Mouse (Mus musculus) midbrain, embryonic 10.5 days (tissue): ENCODE measurements at regions not wholly inside any gene's neighbourhood (a gene's known extent, or its start where the extent isn't known, plus 50 kb on each side); places are given as distances from the start of the nearest gene placed in this dataset.

ENCODE experiments used
- DNase-seq: peaks from one replicate; pipeline ENCODE4 v3.0.0-alpha.2; 2017; ENCODE audit warnings: low spot score
- H3K27ac ChIP-seq: fragments of 300-500 bp; sonication (generic); replicated peaks from 2 replicates; pipeline ENCODE4 v1.5.1; 2016; ENCODE audit warnings: mild to moderate bottlenecking
- H3K27me3 ChIP-seq: fragments of 300-500 bp; sonication (generic); 2 replicates; pipeline ENCODE4 v1.6.1; 2016; ENCODE audit warnings: low read depth, mild to moderate bottlenecking; ENCODE audit not compliant: poor library complexity, severe bottlenecking
- H3K36me3 ChIP-seq: fragments of 300-500 bp; sonication (generic); 2 replicates; pipeline ENCODE4 v1.6.1; 2016; ENCODE audit warnings: mild to moderate bottlenecking, moderate library complexity
- H3K4me1 ChIP-seq: fragments of 300-500 bp; sonication (generic); 2 replicates; pipeline ENCODE4 v1.6.1; 2016
- H3K4me3 ChIP-seq: fragments of 300-500 bp; sonication (generic); 2 replicates; pipeline ENCODE4 v1.5.1; 2016; ENCODE audit warnings: mild to moderate bottlenecking, moderate library complexity
- H3K9me3 ChIP-seq: fragments of 300-500 bp; sonication (generic); replicated peaks from 2 replicates; pipeline ENCODE4 v1.6.1; 2016; ENCODE audit warnings: mild to moderate bottlenecking
- WGBS: fragments of 180-500 bp; shearing (Covaris S2); methylation state at CpG from one replicate; pipeline ENCODE4 v1.1.7; 2016; 5-methylcytosine and 5-hydroxymethylcytosine counted together

GRCm38 (mm10) chr15:51628518-51628917 is 2256.2 kb upstream of the Gm7489 start:
- Histone ChIP-seq H3K27ac (0 out of 2 replicates have a peak overlapping the region, but pooled peaks have one; percentile 38), H3K4me1 (peaks cover 6% of the 10 kb centered on the region), H3K4me3 (no peak overlapping the region), H3K9me3 (no peaks in the 10 kb centered on the region), H3K27me3 (no peaks in the 10 kb centered on the region), H3K36me3 (no peaks in the 10 kb centered on the region)
- 40% methylated on average over 4 of the region's 4 CpGs for WGBS
- peak; percentile 43 for DNase-seq

DNA sequence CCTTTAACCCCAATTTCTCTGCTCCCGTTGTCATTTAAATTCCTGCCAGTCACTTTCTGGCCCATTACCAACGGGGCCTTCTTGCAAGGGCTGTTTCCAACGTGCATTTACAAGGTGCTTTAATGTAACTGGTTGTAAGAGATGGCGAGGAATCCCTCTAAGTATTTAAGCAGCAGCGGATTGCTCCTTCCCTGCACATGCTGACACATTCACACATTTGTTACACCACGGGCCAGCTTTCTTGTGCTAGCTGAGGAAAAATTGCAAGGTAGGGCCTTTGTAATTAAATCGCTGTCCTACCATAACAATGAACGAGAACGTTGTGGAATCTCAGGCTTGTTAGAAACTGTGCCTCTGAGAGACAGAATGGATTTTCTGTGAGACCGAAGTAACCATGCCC is 2252.8 kb upstream of the Gm7489 start:
- Histone ChIP-seq H3K27ac (no peak overlapping the region), H3K4me3 (no peak overlapping the region), H3K9me3 (no peaks in the 10 kb centered on the region), H3K27me3 (no peaks in the 10 kb centered on the region; the same call in 1 of the 2 replicates), H3K4me1 (peaks cover 17% of the 10 kb centered on the region), H3K36me3 (no peaks in the 10 kb centered on the region)
- no peak for DNase-seq
- WGBS: 85% methylated on average over 10 of the region's 10 CpGs

DNA sequence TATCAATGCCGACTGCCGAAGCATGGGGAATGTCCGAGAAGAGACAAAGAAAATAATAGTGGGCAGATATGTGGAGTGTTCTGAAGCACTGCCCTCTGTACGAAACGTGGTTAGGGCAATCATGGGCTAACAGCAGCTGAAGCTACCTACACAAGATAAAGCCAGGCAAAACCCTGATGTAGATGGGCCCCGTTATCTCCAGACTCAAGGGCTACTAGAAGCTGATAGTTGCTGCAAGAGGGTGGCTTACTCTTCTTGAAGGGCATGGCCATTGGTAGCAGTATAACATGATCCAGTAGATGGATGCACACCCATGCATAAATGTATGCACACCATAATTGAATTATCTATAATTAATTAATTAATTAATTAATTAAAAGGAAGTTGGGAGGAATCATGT is 2251.6 kb upstream of the Gm7489 start:
- Histone ChIP-seq H3K9me3 (no peaks in the 10 kb centered on the region), H3K36me3 (no peaks in the 10 kb centered on the region), H3K4me1 (peaks cover 17% of the 10 kb centered on the region), H3K27ac (no peak overlapping the region), H3K27me3 (no peaks in the 10 kb centered on the region; the same call in 1 of the 2 replicates), H3K4me3 (no peak overlapping the region)
- WGBS: 86% methylated on average over 6 of the region's 6 CpGs
- no peak for DNase-seq

DNA sequence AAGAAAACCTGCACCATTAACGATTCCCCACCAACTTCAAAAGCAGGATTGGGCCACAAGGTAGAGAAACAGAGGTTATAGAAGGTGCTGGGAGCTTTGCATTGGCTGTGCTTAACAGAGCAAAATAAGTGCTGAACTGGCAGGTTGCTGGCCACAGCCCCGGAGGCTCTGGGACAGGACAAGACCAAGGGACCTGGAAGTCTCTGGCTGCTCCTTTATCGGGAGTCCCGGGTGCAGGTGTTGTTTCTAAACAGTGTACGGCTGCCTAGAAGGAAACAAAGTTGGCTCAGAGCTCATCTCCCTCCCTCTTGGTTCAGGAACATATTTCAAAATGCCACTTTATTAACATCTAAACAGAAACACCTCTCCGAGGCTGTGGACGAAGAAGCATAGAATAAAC is 2250.0 kb upstream of the Gm7489 start:
- H3K4me1 ChIP-seq: peaks cover 15% of the 10 kb centered on the region
- DNase-seq: peak; percentile 25
- 36% methylated on average over 7 of the region's 7 CpGs for WGBS
- H3K4me3 ChIP-seq: peak overlapping the region; percentile 36
- H3K36me3 ChIP-seq: no peaks in the 10 kb centered on the region
- H3K27me3 ChIP-seq: no peaks in the 10 kb centered on the region; the same call in 1 of the 2 replicates
- peak overlapping the region; percentile 42; the same call in 1 of the 2 replicates for H3K27ac ChIP-seq
- H3K9me3 ChIP-seq: no peaks in the 10 kb centered on the region

- H3K36me3 ChIP-seq: no peaks in the 10 kb centered on the region
- no peaks in the 10 kb centered on the region for H3K9me3 ChIP-seq
- DNase-seq: peak; percentile 22
- H3K27me3 ChIP-seq: no peaks in the 10 kb centered on the region; the same call in 1 of the 2 replicates
- peak overlapping the region; percentile 42; the same call in 1 of the 2 replicates for H3K27ac ChIP-seq
- peak overlapping the region; percentile 36 for H3K4me3 ChIP-seq
- peaks cover 15% of the 10 kb centered on the region for H3K4me1 ChIP-seq
- 43% methylated on average over 21 of the region's 21 CpGs for WGBS
Measured at GRCm38 (mm10) chr15:51635129-51635920, 2249.4 kb upstream of the Gm7489 start.

DNA sequence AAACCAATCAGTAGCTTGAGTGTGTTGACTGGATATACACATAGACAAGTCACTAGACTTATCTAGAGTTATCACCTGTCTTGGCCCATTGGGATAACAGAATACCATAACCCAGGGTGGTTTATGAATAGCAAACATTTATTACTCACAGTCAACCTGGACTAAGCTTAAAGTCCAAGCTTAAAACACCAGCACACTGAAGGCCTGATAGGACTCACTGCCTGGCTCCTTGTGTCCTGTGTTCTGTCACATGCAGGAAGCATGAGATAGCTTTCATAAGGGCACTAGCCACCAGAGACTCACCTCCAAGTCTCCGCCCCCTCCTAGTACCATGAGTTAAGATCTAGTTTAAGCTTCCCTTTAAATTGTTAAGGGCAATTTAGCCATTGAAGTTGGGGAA is 2247.1 kb upstream of the Gm7489 start:
- no peaks in the 10 kb centered on the region for H3K9me3 ChIP-seq
- no peak overlapping the region for H3K4me3 ChIP-seq
- 93% methylated on average over 1 of the region's 1 CpGs for WGBS

DNA sequence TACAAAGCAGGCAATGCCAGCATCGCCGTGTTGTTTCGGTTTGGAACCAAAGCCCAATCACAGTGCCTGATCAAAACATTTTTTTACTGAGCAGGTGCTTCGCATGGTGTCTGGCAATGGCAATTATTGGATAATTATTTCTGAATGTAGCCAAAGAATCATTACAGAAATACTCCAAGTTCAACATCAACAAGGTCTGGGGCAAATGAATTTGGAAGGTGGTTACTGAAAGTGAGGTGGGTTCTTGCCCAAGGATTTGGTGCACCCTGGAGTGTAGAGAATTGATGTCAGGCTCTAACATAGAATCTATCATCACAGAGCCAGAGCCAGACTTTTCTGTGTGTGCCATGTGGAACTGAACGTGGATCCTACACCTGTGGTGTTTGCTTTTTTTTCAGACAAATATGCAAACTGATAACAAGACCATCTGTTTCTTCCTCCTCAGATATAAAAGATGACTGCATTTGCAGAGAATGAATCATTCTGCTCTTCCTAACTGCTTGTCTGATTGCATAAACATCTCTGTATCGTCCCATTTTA is 2240.9 kb upstream of the Gm7489 start:
- DNase-seq: no peak
- H3K27ac ChIP-seq: no peak overlapping the region
- H3K36me3 ChIP-seq: no peaks in the 10 kb centered on the region
- H3K4me3 ChIP-seq: no peak overlapping the region
- 86% methylated on average over 6 of the region's 6 CpGs for WGBS
- no peaks in the 10 kb centered on the region for H3K4me1 ChIP-seq
- no peaks in the 10 kb centered on the region for H3K9me3 ChIP-seq
- H3K27me3 ChIP-seq: no peaks in the 10 kb centered on the region

More for the DNA sequence above, 2247.1 kb upstream of the Gm7489 start:
- Histone ChIP-seq H3K27me3 (no peaks in the 10 kb centered on the region; the same call in 1 of the 2 replicates), H3K4me1 (peaks cover 15% of the 10 kb centered on the region), H3K27ac (no peak overlapping the region), H3K36me3 (no peaks in the 10 kb centered on the region)
- no peak for DNase-seq

GRCm38 (mm10) chr15:51646304-51646703 is 2238.4 kb upstream of the Gm7489 start:
- Histone ChIP-seq H3K27ac (no peak overlapping the region), H3K9me3 (no peaks in the 10 kb centered on the region), H3K27me3 (no peaks in the 10 kb centered on the region), H3K4me3 (no peak overlapping the region), H3K36me3 (no peaks in the 10 kb centered on the region), H3K4me1 (no peaks in the 10 kb centered on the region)
- no peak for DNase-seq
- 87% methylated on average over 2 of the region's 2 CpGs for whole genome bisulfite sequencing

DNA sequence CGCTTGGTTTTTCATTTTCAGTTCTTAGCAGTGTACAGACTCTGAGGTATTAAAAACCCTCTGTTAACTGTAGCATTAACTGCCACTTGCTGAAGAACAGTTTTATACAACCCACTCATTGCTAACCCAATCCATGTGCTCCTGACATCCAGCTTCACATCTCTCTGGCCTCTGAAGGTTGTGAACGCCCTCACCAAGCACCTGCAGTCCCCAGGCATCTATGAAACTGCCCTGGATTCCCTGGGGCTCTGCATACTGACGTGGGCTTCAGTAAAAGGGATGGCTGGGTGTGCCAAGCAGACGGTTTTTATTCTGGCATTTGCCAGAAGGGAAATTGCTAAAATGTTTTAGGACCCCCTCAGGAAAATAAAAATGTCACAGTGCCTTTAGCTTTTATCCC is 2232.2 kb upstream of the Gm7489 start:
- H3K4me3 ChIP-seq: no peak overlapping the region
- no peaks in the 10 kb centered on the region for H3K4me1 ChIP-seq
- no peak for DNase-seq
- no peaks in the 10 kb centered on the region for H3K36me3 ChIP-seq
- WGBS: 72% methylated on average over 4 of the region's 4 CpGs
- no peaks in the 10 kb centered on the region for H3K27me3 ChIP-seq
- H3K27ac ChIP-seq: no peak overlapping the region
- no peaks in the 10 kb centered on the region; the same call in 1 of the 2 replicates for H3K9me3 ChIP-seq

GRCm38 (mm10) chr15:51657621-51658020 is 2227.1 kb upstream of the Gm7489 start:
- Histone ChIP-seq H3K9me3 (no peaks in the 10 kb centered on the region; the same call in 1 of the 2 replicates), H3K36me3 (no peaks in the 10 kb centered on the region), H3K4me3 (no peak overlapping the region), H3K27ac (no peak overlapping the region), H3K27me3 (no peaks in the 10 kb centered on the region), H3K4me1 (no peaks in the 10 kb centered on the region)
- WGBS: 80% methylated on average over 1 of the region's 1 CpGs
- no peak for DNase-seq

- no peaks in the 10 kb centered on the region for H3K9me3 ChIP-seq
- no peaks in the 10 kb centered on the region for H3K4me1 ChIP-seq
- no peaks in the 10 kb centered on the region for H3K36me3 ChIP-seq
- H3K4me3 ChIP-seq: no peak overlapping the region
- no peak overlapping the region for H3K27ac ChIP-seq
- H3K27me3 ChIP-seq: no peaks in the 10 kb centered on the region
- WGBS: 78% methylated on average over 3 of the region's 3 CpGs
- no peak for DNase-seq
Measured at GRCm38 (mm10) chr15:51668340-51668739, 2216.4 kb upstream of the Gm7489 start.

DNA sequence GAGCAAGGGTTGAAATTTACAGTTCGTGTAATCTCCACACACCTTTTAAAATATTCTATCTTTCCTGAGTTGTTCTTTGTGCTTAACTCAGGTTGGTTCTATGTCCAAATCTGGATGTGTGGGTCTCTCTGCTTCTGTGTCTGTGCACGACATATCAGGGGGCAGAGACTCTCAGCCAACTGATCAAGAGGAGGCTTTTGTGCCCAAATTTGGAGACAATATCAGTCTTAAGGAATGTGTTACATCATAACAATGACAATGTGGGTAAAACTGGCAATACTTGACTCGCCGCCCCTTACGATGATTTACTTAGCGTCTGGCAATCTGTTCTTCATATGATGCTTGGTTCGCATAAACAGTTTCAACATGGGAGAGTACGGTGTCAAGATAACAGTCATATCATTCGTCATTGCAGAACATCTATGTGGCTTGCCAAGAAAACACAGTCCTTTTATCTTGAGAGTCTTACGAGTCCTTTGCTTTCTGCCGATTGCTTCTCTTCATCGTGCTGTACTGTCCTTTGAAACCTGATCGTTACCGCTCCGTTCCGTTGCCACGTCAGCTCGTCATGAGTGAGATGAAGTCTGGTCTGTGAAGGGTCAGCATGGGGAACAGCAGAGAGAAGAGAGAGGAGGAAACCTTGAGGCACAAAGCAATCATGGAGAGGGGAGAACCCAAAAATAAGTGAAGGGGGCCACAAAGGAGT is 2212.9 kb upstream of the Gm7489 start:
- no peak for DNase-seq
- H3K4me3 ChIP-seq: no peak overlapping the region
- no peaks in the 10 kb centered on the region for H3K27me3 ChIP-seq
- H3K27ac ChIP-seq: no peak overlapping the region
- 93% methylated on average over 18 of the region's 18 CpGs for WGBS
- peaks cover 2% of the 10 kb centered on the region; the same call in 1 of the 2 replicates for H3K4me1 ChIP-seq
- H3K9me3 ChIP-seq: no peaks in the 10 kb centered on the region
- no peaks in the 10 kb centered on the region for H3K36me3 ChIP-seq

GRCm38 (mm10) chr15:51673483-51673882 is 2211.2 kb upstream of the Gm7489 start:
- no peak for DNase-seq
- peaks cover 2% of the 10 kb centered on the region; the same call in 1 of the 2 replicates for H3K4me1 ChIP-seq
- H3K9me3 ChIP-seq: no peaks in the 10 kb centered on the region
- WGBS: 54% methylated on average over 1 of the region's 1 CpGs
- no peaks in the 10 kb centered on the region for H3K27me3 ChIP-seq
- H3K4me3 ChIP-seq: no peak overlapping the region
- H3K27ac ChIP-seq: no peak overlapping the region
- no peaks in the 10 kb centered on the region for H3K36me3 ChIP-seq
